Mouse (Mus musculus) embryo, embryonic 11 days (tissue): Measurements from ENCODE around the gene Ntsr1.

Experiments
- DNase-seq: peaks from one replicate; pipeline ENCODE4 v3.0.0-alpha.2; 2015

The Ntsr1 gene

DNA sequence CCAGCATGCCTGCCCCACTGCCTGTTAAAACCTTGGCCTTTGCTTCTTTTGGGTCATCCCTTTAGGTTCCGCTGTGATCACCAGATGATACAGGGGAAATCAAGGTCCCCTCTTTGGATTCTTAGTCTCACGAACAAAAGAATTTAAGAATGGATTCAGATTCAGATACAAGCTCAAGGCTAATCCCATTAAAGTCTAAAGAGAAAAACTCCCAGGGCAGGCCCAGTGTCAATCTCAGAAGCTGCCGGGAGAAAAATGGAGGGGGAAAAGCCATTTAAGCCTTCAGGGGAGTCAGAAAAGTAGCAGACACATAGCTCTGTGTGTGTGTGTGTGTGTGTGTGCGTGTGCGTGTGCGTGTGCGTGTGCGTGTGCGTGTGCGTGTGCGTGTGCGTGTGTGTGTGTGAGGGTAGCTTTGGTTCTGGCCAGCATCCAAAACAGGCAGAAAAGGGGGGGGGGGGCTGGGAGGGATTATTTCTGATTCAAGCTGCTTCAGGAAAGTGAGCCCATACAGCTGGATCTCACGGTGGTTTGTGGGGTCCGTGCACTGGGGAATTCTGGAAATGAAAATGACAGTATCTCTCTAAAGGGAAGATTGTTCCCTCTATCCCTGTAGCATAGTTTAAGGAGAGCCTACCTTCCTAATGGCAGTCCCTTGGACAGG, 8.8 kb downstream of the Ntsr1 start:
- DNase-seq = no peak

DNA sequence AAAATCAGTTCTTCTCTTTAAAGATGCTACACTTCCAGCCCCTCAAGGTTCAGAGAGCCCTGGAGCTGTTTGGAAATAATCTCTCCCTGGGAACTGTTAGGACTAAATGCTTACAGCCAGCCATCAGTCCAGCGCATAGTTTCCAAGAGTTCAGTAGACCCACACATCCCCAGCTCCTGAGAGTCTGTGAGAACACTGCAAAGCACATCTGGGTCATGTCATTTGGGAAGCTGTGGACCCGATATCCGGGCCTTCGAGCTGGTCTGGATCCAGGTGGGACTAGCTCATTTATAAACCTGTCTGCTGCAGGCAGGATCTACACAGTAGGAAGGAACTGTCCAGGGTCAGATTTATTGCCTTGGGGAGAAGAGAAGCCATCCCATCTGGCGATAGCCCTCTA, 11.1 kb downstream of the Ntsr1 start:
- no peak for DNase-seq

DNA sequence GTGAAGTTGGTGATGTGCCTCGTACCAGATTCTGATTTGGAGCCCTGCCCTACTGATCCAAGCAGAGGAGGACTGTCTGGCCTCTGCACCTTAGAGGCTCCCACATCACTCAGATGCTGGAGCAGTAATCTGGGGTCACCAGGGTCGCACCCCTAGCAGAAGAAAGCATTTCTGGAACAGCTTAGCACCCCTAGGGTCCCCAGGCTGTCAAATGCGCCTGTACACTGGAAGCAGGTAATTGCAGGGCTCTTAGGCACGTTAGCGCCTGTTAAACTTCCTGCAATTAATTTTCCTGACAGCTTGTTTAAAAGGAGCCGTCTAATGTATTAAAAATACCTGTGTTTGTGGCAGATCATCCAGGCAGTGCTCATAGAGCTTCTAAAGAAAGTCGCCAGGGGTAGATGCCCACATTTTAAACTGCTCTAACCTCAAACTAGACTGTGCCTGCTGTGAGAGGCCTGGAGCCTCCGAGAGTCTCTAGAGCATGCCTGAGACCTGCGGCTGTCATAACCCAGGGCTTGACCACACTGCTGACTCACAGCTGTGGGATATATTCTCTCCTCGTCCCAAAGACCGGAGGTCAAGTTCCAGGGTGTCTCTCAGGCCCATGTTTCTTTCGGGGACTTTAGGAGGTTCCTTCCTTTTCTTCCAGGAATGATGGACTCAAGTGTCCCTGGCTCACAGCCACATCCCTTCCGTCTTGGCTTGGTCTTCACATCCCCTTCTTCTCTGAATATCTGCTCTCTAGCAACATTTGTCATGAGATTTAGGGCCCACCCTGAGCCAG, 12.3 kb downstream of the Ntsr1 start:
- no peak for DNase-seq

DNA sequence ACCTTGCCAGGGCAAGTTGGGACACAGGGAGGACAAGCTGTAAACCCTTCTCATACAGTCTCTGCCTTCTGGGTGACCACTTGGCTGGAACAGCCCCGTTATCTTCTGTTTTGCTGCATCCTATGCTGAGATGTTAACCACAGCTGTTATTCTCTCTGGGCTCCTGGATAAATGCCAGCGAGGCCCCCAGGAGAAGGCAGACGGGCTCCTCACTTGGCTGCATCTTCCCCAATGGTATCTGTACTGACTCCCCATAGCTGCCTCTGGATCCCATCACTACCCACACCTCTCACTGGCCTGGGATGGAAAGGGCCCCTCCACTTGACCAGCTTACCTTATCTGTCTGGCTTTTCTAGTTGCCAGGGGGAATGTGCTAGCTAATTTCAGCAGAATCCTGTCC, 13.2 kb downstream of the Ntsr1 start:
- DNase-seq = no peak

DNA sequence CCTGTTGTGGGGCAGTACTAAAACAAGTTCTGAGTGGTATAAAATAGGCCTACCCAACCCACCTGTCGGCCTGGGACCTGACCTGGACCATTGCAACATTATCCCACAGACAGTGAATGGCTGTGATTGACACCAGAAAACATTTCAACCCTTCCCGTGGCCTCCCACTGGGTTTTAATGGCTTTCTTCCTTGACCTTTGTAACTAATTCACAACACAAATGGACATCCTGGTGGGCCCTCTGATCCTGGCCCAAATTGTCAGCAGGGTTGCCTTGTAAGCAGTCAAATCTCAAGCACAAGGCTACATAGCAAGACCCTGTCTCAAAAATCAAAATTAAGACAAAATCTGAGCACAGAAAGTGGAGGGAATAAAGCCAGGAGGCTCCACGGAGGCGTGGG, 14.1 kb downstream of the Ntsr1 start:
- no peak for DNase-seq

DNA sequence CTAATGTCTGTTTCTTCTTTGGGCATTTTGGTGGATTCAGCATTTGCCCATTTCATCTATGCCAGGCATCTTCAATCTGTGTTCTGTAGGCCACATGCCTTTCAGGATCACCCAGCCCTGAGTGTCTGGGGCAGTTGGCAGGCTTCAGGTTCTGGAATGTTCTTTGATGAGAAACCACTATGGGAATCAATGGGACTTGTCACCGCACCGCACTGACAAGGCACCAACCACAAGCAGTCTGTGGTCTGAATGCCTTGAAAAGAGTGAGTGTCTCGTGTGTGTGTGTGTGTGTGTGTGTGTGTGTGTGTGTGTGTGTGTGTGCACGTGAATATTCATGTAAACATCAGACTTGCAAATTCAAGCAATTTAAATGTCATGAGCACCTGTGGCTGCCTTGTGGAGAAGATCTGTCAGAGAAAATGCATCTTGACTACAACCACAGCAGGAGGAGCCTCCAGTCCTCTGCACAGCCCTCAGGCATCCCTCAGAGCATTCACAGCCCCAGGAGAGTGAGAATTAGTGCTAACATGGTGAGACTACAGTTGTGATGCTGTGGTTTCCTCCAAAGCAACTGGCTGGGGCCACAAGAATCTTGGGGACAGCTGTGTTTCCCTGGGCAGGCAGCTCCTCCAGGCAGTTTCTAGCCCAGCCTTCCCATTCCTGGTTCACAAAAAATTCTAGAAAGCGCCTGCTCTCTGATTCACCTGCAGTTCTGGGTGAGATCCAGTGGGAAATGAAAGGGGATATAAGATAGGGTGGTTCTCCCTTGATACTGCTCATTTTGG, 21.9 kb downstream of the Ntsr1 start:
- DNase-seq = no peak

DNA sequence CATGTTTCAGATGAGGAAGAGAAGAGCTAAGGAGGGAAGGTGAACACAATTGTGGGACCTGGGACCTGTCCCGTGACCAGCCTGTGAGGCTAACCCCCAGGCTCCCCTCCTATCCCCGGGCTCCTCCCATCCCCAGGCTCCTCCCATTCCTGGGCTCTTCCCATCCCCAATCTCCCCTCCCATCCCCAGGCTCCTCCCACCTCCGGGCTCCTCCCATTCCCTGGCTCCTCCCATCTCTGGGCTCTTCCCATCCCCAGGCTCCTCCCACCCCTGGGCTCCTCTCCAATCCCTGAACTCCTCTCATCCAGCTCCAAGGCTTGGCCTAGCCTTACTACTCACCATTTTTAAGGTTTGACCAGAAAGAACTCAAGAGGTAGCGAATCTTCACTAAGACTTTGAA, 23.0 kb downstream of the Ntsr1 start:
- no peak for DNase-seq

DNA sequence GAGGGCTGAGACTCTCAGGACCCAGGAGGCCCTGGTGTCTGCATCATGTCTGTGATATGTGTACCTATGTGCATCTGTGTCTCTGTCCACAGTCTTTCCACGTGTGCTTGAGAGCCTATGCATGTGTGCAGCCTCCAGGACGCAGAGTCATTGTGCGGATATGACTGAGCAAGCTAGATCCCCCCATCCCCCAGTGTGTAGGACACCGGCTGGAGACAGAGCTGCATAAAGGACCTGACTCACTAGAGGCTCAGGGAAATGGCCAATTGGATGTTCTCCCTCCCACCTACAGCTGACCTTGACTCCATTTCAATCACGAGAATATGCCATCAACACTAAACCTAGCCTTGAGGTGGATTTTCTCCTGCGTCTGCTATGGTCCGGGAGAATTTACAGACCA, 27.7 kb downstream of the Ntsr1 start:
- no peak for DNase-seq

DNA sequence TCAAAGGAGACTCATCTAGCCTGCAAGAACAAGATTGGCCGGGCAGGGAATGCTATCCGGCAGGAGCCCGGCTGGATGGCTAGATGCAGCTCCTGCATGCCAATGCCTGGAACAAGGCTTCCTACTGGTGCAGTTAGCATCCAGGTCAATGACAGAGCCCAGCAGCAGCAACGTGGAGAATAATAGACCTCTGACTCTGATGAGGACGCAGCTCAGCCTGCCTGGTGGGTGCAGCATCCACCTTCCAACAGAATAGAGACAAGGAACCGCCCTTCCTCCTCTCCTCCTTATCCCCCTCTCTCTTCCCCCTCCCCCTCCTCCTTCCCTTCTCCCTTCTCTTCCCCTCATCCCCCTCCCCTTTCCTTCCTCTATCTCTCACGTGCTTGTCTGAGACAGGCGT, 28.1 kb downstream of the Ntsr1 start:
- DNase-seq = no peak

DNA sequence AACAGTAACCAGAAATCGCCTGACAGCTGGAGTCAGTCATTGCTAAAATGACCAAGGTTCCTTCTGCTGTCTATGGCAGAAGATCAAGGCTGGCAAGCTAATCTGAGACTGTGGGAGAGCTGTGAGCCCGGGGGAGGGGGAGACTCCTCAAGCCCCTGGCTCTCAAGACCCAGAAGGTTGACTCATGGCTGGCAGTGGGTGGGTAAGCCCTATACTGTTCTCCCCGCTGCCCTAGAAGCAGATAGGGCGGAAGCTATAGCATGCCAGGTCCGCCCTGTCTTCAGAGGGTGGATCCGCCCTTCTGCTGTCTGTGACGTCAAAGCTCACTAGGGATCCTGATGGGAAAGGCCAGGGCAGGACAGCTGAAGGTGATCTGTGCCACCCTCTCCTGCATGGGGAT, 30.4 kb downstream of the Ntsr1 start:
- DNase-seq = no peak

DNA sequence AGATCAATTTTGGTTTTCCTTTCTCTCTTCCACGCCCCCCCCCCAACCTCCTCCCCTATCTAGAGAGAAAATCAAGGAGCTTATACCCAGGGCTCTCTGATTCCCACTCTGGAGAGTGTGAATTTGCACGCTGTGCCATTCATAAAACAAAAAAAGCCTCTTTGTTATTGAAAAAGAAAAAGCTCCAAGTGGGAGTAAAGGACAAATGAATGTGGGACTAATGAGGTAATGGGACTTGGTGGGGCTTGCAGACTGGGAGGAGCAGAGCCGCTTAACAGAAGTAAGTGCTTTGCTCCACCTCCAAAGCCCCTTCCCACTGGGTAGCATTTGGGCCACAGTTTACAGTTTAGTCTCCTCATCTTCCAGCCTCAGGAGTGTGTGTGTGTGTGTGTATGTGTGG, 30.8 kb downstream of the Ntsr1 start:
- DNase-seq = no peak

DNA sequence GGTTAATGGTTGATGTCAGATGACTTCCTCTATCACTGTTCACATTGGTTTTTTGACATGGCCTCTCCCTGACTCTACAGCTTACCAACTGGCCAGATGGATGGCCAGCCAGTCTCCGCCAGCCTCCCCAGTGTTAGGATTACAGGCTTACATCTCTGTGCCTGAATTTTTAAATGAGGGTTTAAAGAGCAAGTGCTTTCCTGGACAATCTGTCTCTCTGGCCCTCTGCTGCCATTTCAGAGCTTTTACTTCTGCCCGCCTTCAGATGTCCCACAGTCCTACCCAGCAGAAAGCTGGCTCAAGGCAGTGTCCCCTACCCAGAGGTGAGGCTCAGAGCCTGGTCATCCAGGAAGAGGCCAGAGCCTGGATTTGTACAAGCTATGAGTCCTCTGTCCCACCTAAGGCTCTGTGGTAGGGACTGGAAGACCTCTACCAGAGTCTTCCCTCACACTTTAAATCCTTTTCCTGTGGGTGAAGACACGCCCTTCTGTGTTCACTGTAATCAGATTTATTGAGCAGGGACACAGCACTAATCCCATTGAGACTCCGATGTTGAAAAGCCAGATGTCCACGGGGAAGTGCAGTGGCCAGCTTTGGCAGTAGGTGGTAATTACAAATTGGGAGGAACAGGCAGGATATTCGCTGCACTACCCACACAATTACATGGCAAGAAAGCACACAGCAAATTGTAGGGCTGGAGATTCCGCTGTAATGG, 32.1 kb downstream of the Ntsr1 start:
- DNase-seq = no peak

DNA sequence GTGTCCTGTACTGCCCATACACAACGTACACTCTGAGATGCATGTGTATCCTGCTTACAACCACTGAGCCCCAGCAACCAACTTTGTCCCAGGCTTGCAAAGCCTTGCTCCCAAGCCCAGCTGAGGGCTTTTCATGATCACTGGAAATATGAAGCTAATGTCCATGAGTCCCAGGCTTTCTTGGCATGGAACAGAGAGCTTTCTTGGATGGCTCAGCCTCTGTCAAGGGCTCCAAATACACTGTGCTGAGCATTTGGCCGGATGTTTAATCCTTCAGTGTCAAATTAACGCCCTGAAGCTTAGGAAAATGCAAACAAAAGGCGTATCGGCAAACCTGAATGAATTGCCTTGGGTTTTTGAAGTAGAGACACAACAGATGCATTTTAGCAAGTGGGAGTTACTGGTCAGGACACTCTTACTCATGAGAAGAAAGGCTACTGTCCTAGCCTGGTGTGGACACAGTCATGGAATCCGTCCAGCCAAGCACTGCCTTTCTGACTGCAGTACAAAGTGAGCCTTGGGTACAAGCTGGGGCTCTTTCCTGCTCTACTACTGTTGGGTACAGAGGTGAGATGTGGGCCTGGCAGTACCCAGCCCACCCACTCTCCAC, 32.7 kb downstream of the Ntsr1 start:
- no peak for DNase-seq

DNA sequence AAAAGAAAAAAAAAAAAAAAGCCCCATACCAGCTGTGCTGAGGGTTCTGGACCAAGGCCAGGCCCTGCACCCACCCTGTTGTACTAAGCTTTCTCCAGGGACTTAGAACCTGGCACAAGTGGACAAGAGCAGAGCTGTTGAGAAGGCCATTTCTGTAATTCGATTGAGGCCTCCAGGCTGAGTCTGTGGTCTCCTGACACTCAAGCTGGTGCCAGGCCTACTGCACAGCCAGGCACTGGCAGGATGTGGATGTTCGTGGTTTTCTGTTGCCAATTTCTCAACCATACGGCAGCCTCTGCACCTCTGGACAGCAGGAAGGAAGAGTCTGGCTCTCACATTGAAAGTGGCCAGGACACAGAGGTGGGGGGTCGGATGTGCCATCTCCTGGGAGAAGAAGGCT, 33.5 kb downstream of the Ntsr1 start:
- DNase-seq = no peak

DNA sequence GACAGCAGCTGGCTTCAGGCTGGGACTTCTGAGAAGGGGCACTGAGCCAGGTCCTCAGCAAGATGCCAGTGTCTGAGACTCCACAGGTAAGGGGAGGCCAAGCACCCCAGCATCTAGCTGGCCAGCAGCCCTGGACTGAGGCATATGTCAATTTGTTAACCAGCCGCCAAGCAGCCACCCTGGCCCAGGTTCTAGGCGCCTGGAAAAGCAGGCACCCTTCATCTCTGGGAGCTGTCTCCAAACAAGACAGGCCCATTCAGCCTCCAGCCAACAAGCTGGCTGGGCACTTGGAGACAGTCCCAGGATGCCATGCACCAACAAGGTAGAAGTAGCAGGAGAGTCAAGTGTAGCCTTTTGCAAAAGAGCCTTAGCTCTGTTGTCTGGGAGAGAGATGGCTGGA, 43.9 kb downstream of the Ntsr1 start:
- no peak for DNase-seq

DNA sequence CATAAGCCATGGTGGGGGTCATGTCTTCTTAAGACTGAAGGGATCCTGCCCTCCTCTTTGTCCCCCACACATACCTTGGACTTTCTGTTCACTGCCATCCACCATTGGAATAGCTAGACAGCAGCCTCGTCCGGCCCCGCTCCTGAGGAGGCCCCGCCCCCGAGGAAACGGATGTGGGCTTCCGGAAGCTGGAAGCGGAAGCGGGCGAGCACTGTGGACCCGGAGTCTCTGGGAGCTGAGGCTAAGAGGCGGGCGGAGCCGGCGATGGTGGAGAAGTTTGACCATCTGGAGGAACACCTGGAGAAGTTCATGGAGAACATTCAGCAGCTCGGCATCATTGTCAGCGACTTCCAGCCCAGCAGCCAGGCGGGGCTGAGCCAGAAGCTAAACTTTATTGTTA, 45.3 kb downstream of the Ntsr1 start:
- no peak for DNase-seq

DNA sequence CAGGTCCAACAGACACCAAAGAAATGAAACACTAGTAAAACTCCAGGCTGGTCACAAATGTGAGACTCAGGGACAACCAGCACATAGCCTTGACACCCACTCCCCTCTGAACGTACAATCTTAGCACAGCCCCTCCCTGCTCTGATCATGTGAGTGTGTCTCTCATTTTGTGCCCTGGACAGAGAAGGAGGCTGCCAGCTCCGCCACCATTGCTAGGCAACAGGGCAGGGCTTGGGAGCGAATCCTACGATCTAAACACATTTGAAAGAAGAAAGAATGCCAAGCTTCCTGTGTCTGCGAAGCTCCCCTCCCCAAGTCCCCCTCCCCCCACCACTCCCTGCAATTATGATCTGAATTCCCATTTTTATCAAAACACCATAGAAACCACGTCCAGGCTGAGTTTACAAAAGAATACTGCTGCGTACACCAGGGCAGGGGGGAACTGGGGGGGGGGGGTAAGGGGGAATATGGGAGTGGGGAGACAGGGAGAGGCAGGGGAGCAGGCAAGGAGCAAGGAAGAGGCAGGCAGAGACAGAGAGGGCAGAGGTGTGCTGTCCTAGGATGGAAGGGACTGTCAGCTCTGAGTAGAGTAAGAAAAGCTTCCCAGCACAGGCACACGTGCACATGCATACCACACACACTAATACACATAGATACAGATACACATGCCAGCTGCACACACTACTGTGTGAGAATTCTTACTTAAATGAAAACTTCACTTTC, 47.8 kb downstream of the Ntsr1 start:
- DNase-seq = peak; percentile 55

DNA sequence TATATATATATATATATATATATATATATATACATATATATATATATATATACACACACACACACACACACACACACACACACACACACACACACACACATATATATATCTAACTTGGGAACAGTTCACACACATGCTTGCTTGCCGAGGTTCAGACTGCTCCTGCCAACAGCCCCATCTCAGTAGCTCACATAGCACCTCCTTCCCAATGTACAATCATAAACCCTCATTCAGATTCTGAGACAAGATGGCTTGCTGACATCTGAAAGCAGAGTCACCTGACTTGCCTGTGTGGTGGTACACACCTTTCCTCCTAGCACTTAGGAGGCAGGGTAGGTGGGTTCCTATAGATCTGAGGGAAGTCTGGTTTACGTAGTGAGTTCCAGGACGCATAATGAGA, 52.6 kb downstream of the Ntsr1 start:
- no peak for DNase-seq

DNA sequence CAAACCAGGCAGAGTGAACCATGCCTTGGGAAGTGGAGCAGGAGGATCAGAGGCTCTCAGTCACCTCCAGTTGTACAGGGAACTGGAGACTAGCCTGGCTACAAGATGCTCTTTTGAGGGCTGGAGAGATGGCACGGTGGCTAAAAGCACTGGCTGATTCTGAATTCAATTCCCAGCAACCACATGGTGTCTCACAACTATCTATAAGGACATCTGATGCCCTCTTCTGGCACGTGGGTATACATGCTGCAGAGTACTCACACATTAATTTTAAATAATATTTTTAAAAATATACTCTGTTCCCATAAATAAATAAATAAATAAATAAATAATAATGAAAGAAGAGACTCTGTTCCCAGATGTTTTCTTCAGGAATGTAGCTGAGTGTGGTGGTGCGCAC, 55.4 kb downstream of the Ntsr1 start:
- peak; percentile 31 for DNase-seq

DNA sequence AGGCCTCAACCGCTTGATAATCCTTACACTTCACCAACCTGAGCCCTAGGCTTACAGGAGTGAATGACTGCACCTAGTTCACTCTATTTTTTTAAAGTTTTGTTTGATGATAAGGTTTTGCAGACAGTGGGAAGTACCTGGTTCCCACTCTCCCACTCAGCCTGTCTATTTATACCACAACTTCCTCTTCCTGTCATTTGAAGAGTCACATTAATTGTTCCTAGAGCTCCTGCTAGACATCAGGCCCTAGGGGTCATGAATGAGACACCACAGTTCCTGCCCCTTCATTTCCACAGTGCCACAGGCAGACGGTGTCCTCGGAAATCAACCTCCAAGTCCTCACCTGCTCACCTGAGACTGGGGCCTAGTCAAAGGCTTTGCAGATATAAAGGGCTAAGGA, 56.7 kb downstream of the Ntsr1 start:
- DNase-seq = no peak

DNA sequence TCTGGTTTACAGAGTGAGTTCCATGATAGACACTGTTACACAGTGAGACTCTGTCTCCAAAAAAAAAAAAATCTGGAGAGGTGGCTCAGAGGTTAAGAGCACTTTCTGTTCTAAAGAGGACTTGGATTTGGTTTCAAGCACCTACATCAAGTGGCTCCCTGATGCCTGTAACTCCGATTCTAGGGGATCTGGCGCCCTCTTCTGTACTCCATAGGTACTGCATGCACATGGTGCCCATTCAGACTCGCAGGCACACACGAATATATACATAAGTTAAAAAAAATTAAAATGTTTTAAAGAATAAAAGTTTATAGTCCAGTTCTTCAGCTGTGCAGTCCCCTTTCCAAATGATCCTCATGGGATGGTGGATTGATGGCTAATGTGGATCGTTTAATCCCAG, 60.5 kb downstream of the Ntsr1 start:
- DNase-seq = no peak

DNA sequence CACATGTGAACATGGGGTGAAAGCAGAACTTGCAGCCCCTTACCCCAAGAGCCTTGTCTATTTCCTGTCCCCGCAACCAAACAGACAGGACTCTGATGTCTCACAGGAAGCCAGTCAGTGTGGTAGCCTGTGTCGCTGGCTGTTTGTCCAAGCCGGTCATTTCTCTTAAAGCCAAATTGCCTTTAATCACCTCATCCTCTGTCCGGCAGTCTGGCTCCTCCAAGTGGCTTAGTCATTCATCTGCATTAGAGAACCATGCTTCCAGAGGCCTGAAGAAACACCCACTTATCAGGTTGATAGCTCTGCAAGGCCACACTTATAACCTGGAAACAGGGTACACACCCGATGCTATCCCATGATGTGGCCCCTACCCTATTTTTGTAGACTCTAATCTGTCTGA, 62.4 kb downstream of the Ntsr1 start:
- no peak for DNase-seq
